Mouse (Mus musculus): Measurements from ENCODE around the gene Fsip1.

Gene Fsip1

GRCm38 (mm10) chr2:118083652-118084051 lies 173.1 kb downstream of the Fsip1 start:
- no peak for DNase-seq

- no peak for DNase-seq
Observed at GRCm38 (mm10) chr2:118081581-118081980, 175.2 kb downstream of the Fsip1 start.
